Mouse (Mus musculus): ENCODE results near the gene Rbms2. TPM values are rescaled to one million over a fixed set of nuclear protein-coding genes. Genes with fewer than 3 reads are reported as not detected.
"Not testable (repeated sequence)": the region's sequence is repeated elsewhere in the genome, so short reads cannot be mapped to it uniquely, and the experiment has no call there.

Gene Rbms2
- polyA plus RNA-seq, 1 experiment from 2014 or later, result 42.2 TPM

DNA sequence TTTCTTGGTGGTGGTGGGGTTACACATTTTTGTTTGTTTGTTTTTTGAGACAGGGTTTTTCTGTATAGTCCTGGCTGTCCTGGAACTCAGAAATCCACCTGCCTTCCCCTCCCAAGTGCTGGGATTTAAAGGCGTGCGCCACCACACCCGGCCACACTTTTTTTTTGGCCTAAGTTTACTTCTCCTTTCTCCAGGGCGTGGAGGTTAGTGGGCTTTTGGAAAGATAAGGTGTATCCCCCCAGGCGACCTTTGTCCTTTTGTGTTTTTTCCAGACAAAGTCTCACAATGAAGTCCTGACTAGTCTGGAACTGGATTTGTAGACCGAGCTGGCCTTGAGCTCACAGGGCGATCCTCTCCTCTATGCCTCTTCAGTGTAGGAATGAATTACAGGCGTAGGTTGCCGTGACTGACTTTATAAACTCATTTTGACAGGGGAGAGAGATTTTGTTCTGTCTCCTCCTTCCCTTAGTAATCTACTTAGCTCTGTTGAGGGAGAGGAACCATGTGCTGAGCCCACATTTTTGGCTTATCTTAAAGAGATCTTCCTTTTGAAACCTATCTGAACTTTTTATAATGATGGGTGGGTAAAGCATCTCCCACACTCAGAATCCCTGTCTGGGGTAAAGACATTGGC, 85.0 kb downstream of the Rbms2 start:
- Histone ChIP-seq H3K27me3 (no peaks in the 10 kb centered on the region), H3K27ac (peak overlapping the region; percentile 91; the same call in 1 of the 2 replicates), H3K4me3 (peak overlapping the region; percentile 85; the same call in 1 of the 2 replicates), H3K9me3 (no peaks in the 10 kb centered on the region), H3K4me2 (peak overlapping the region; percentile 41), H3K4me1 (peaks cover 53% of the 10 kb centered on the region), H3K36me3 (peaks cover 8% of the 10 kb centered on the region; the same call in 1 of the 2 replicates), H3K9ac (no peak overlapping the region)
- 42% methylated on average over 9 of the region's 9 CpGs for WGBS
- ATAC-seq (ENCODE audit: insufficient number of reproducible peaks, low FRiP score, low TSS enrichment, low read depth), result no peak

GRCm38 (mm10) chr10:128094340-128094968, 85.6 kb downstream of the Rbms2 start:
- Histone ChIP-seq H3K36me3 (peaks cover 14% of the 10 kb centered on the region), H3K27me3 (no peaks in the 10 kb centered on the region), H3K27ac (peak overlapping the region; percentile 91; the same call in 1 of the 2 replicates), H3K4me3 (peak overlapping the region; percentile 85; the same call in 1 of the 2 replicates), H3K9me3 (no peaks in the 10 kb centered on the region), H3K9ac (no peak overlapping the region), H3K4me2 (peak overlapping the region; percentile 41), H3K4me1 (peaks cover 53% of the 10 kb centered on the region)
- 13% methylated on average over 19 of the region's 19 CpGs for whole genome bisulfite sequencing
- ATAC-seq (ENCODE audit: insufficient number of reproducible peaks, low FRiP score, low TSS enrichment, low read depth), result peak; percentile 42; the same call in 1 of the 2 replicates

- Histone ChIP-seq H3K36me3 (peaks cover 22% of the 10 kb centered on the region), H3K4me2 (peak overlapping the region; percentile 85), H3K9me3 (no peaks in the 10 kb centered on the region), H3K27me3 (no peaks in the 10 kb centered on the region), H3K4me1 (peaks cover 53% of the 10 kb centered on the region), H3K4me3 (peak overlapping the region; percentile 85), H3K27ac (peak overlapping the region; percentile 91), H3K9ac (peak overlapping the region; percentile 74)
- 23% methylated on average over 13 of the region's 13 CpGs for WGBS
- no peak for ATAC-seq (ENCODE audit: insufficient number of reproducible peaks, low FRiP score, low TSS enrichment, low read depth)
Observed at GRCm38 (mm10) chr10:128093496-128094294, 86.4 kb downstream of the Rbms2 start.

DNA sequence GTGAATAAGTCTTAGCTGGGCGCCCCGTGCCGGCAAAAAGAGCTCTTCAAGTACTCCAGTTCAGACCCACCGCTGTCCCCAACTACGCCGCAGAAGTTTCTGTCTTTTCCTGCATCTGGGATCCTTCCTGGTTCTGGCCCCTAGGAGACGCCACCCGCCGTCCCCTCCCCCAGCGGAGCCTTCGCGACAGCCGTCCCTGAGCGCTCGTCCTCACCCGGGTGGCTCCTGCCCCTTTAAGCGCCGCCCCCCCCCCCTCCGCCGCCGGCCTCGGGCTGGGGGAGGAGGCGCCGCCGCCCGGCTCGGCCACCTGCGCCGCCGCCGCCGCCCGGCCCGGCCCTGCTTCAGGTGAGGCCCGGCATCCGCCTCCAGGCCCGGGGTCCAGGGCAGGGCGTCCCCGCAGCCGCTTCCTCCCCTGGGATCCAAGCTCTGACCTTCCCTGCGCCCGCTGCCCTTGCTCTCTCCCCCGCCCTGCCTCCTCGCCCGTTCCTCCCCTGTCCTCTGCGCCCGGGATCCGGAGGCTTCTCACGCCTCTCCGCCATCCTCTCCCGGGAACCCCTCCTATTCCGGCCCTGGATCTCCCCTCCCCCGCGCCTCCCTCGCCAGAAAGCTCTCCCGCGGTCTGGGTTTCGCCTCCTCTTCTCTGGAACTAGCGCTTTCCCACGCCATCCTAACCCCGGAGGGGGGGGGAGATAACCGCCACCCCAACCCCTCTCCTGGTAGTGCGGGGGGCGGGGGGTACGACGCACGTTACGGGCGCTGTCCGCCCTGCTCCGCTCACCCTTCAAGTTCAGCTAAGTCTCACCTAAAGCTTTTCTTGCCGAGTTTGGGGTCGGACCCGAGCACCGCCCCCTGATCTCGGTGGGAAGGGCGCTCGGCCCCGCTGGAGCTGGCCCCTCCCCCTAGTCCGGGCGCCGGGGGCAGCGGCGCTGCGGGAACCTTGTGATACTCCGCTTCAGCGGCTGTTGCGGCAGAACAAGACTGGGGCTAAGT, 87.3 kb downstream of the Rbms2 start:
- Histone ChIP-seq H3K36me3 (peaks cover 31% of the 10 kb centered on the region), H3K4me3 (peak overlapping the region; percentile 85), H3K9me3 (no peaks in the 10 kb centered on the region), H3K4me2 (peak overlapping the region; percentile 85), H3K4me1 (peaks cover 47% of the 10 kb centered on the region), H3K27ac (peak overlapping the region; percentile 91), H3K27me3 (no peaks in the 10 kb centered on the region), H3K9ac (peak overlapping the region; percentile 74)
- under 1% methylated on average over 59 of the region's 88 CpGs for WGBS
- peak; percentile 28; the same call in 1 of the 2 replicates for ATAC-seq (ENCODE audit: insufficient number of reproducible peaks, low FRiP score, low TSS enrichment, low read depth)

- WGBS, result 2% methylated on average over 20 of the region's 20 CpGs
- Histone ChIP-seq H3K4me3 (peak within 1 kb of the TSS; percentile 85), H3K9me3 (no peaks in the 10 kb centered on the region), H3K4me1 (peaks cover 44% of the 10 kb centered on the region), H3K36me3 (peaks cover 41% of the 10 kb centered on the region), H3K27me3 (no peaks in the 10 kb centered on the region), H3K4me2 (peak within 1 kb of the TSS; percentile 85), H3K9ac (peak within 1 kb of the TSS; percentile 74), H3K27ac (peak within 1 kb of the TSS; percentile 91)
- ATAC-seq (ENCODE audit: insufficient number of reproducible peaks, low FRiP score, low TSS enrichment, low read depth), result no peak; the same call in 1 of the 2 replicates
Observed at GRCm38 (mm10) chr10:128091564-128092505, 88.3 kb downstream of the Rbms2 start, which contains the start of gene Baz2a. Gene Baz2a (plus strand): TSS chr10:128091577.

- Histone ChIP-seq H3K9me3 (no peaks in the 10 kb centered on the region), H3K4me1 (peaks cover 39% of the 10 kb centered on the region), H3K36me3 (peaks cover 50% of the 10 kb centered on the region), H3K4me2 (peak overlapping the region; percentile 85), H3K27me3 (no peaks in the 10 kb centered on the region), H3K27ac (peak overlapping the region; percentile 91), H3K9ac (no peak overlapping the region), H3K4me3 (peak overlapping the region; percentile 85)
- WGBS, result 6% methylated on average over 14 of the region's 14 CpGs
- peak; percentile 42; the same call in 1 of the 2 replicates for ATAC-seq (ENCODE audit: insufficient number of reproducible peaks, low FRiP score, low TSS enrichment, low read depth)
Observed at GRCm38 (mm10) chr10:128090651-128091563, 89.2 kb downstream of the Rbms2 start.

GRCm38 (mm10) chr10:128089842-128090241, 90.3 kb downstream of the Rbms2 start:
- H3K9me3 ChIP-seq, result no peaks in the 10 kb centered on the region
- no peak for ATAC-seq (ENCODE audit: insufficient number of reproducible peaks, low FRiP score, low TSS enrichment, low read depth)
- H3K4me1 ChIP-seq, result peaks cover 42% of the 10 kb centered on the region
- WGBS, result 71% methylated on average over 5 of the region's 5 CpGs
- peaks cover 61% of the 10 kb centered on the region for H3K36me3 ChIP-seq
- H3K4me3 ChIP-seq, result no peak overlapping the region
- H3K4me2 ChIP-seq, result no peak overlapping the region
- no peak overlapping the region for H3K9ac ChIP-seq
- no peak overlapping the region for H3K27ac ChIP-seq
- H3K27me3 ChIP-seq, result no peaks in the 10 kb centered on the region

- Histone ChIP-seq H3K4me3 (no peak overlapping the region), H3K36me3 (peaks cover 62% of the 10 kb centered on the region), H3K4me1 (peaks cover 33% of the 10 kb centered on the region), H3K27me3 (no peaks in the 10 kb centered on the region), H3K9me3 (no peaks in the 10 kb centered on the region), H3K27ac (no peak overlapping the region), H3K4me2 (no peak overlapping the region), H3K9ac (no peak overlapping the region)
- no peak for ATAC-seq (ENCODE audit: insufficient number of reproducible peaks, low FRiP score, low TSS enrichment, low read depth)
- 94% methylated on average over 5 of the region's 5 CpGs for WGBS
Observed at GRCm38 (mm10) chr10:128088181-128088580, 91.9 kb downstream of the Rbms2 start.

GRCm38 (mm10) chr10:128087216-128087615, 92.9 kb downstream of the Rbms2 start:
- H3K4me3 ChIP-seq; H3K4me2 ChIP-seq; H3K9me3 ChIP-seq; H3K27ac ChIP-seq; ATAC-seq (ENCODE audit: insufficient number of reproducible peaks, low FRiP score, low TSS enrichment, low read depth); H3K27me3 ChIP-seq; H3K9ac ChIP-seq: not testable (repeated sequence)
- peaks cover 30% of the 10 kb centered on the region for H3K4me1 ChIP-seq
- WGBS, result 81% methylated on average over 2 of the region's 2 CpGs
- peaks cover 62% of the 10 kb centered on the region for H3K36me3 ChIP-seq

All from limb, embryonic 15.5 days (tissue).